Mouse (Mus musculus) heart, postnatal 0 days (tissue): ENCODE results near the gene Atp5g3. TPM values are rescaled to one million over a fixed set of nuclear protein-coding genes. Genes with fewer than 3 reads are reported as not detected.

Experiments used
- ATAC-seq: fragments of 200-750 bp; cut with Nextera tagmentation; 2 replicates; pipeline ENCODE4 v1.8.0; 2017; ENCODE audit warnings: low read depth, moderate number of reproducible peaks, moderate library complexity; ENCODE audit not compliant: insufficient read depth
- DNase-seq: peaks from one replicate; pipeline ENCODE4 v3.0.0-alpha.2; 2016; ENCODE audit warnings: low spot score
- H3K27ac ChIP-seq: fragments of 300-500 bp; sonication (generic); 2 replicates; pipeline ENCODE4 v1.5.1; 2014; ENCODE audit warnings: low read depth, mild to moderate bottlenecking
- H3K27me3 ChIP-seq: fragments of 300-500 bp; sonication (generic); 2 replicates; pipeline ENCODE4 v1.6.1; 2014; ENCODE audit warnings: low read length, mixed read lengths; ENCODE audit not compliant: control insufficient read depth, insufficient read depth
- H3K36me3 ChIP-seq: fragments of 300-500 bp; sonication (generic); replicated peaks from 2 replicates; pipeline ENCODE4 v1.6.1; 2014; ENCODE audit warnings: low read length, mixed read lengths; ENCODE audit not compliant: control insufficient read depth, insufficient read depth
- H3K4me1 ChIP-seq: fragments of 300-500 bp; sonication (generic); 2 replicates; pipeline ENCODE4 v1.6.1; 2014; ENCODE audit warnings: antibody characterized with exemption; ENCODE audit not compliant: control insufficient read depth, insufficient read depth
- H3K4me2 ChIP-seq: fragments of 300-500 bp; sonication (generic); 2 replicates; pipeline ENCODE4 v1.6.1; 2014; ENCODE audit warnings: low read depth, mild to moderate bottlenecking, low read length, moderate library complexity
- H3K4me3 ChIP-seq: fragments of 300-500 bp; sonication (generic); 2 replicates; pipeline ENCODE4 v1.5.1; 2014; ENCODE audit warnings: low read depth, low read length
- H3K9ac ChIP-seq: fragments of 300-500 bp; sonication (generic); replicated peaks from 2 replicates; pipeline ENCODE4 v1.6.1; 2014; ENCODE audit warnings: low read depth, low read length, mixed read lengths
- H3K9me3 ChIP-seq: fragments of 300-500 bp; sonication (generic); replicated peaks from 2 replicates; pipeline ENCODE4 v1.6.1; 2016; ENCODE audit warnings: low read length; ENCODE audit not compliant: control insufficient read depth
- CTCF ChIP-seq: IDR thresholded peaks from 2 replicates; pipeline ENCODE4 v1.5.1; 2016; ENCODE audit warnings: antibody characterized with exemption, control low read depth, low read depth
- EP300 ChIP-seq: IDR thresholded peaks from 2 replicates; pipeline ENCODE4 v1.6.1; 2016; ENCODE audit warnings: antibody characterized with exemption, low read depth
- WGBS: fragments of 180-500 bp; shearing (Covaris S2); extraction: QIAGEN DNeasy Blood & Tissue Kit; methylation state at CpG from one replicate; pipeline ENCODE4 v1.1.7; 2014; 5-methylcytosine and 5-hydroxymethylcytosine counted together
- polyA plus RNA-seq: library from polyadenylated mRNA; unstranded; fragments of >200 nt; fragmentation: Nextera tagmentation; extraction: Ambion mirVana; gene quantifications from 2 replicates; pipeline ENCODE4 v1.2.1, GENCODE M21; 2015
- total RNA-seq: library from RNA; depleted of rRNA; stranded (reverse); fragments of >200 nt; gene quantifications from 2 replicates; pipeline ENCODE4 v1.2.3, GENCODE M21; 2014; ENCODE audit warnings: low replicate concordance; rRNA removed

Gene Atp5g3
- total RNA-seq (1,707 and 1,861 TPM in 2 replicates), polyA plus RNA-seq (6,428 and 6,542 TPM in 2 replicates)

GRCm38 (mm10) chr2:73911175-73911700 lies at the start of gene Atp5g3:
Atp5g3 (minus strand) TSS chr2:73911326.
- Histone ChIP-seq H3K36me3 (peaks cover 28% of the 10 kb centered on the region), H3K9ac (peak within 1 kb of the TSS; percentile 100), H3K9me3 (no peaks in the 10 kb centered on the region), H3K4me2 (peak within 1 kb of the TSS; percentile 67), H3K27ac (peak within 1 kb of the TSS; percentile 100), H3K4me1 (no peaks in the 10 kb centered on the region; the same call in 1 of the 2 replicates), H3K27me3 (no peaks in the 10 kb centered on the region), H3K4me3 (peak within 1 kb of the TSS; percentile 97)
- WGBS, result under 1% methylated on average over 38 of the region's 38 CpGs
- ATAC-seq, result peak; percentile 92
- TF ChIP-seq CTCF, result no peak
- TF ChIP-seq EP300, result peak; percentile 74
- peak; percentile 95 for DNase-seq

GRCm38 (mm10) chr2:73958342-73958741 lies 47.2 kb upstream of the Atp5g3 start:
- DNase-seq, result no peak

GRCm38 (mm10) chr2:73953612-73954011 lies 42.5 kb upstream of the Atp5g3 start:
- Histone ChIP-seq H3K9ac (no peak overlapping the region), H3K36me3 (no peaks in the 10 kb centered on the region), H3K4me1 (no peaks in the 10 kb centered on the region), H3K27me3 (no peaks in the 10 kb centered on the region), H3K9me3 (no peaks in the 10 kb centered on the region), H3K4me2 (no peak overlapping the region), H3K4me3 (no peak overlapping the region), H3K27ac (no peak overlapping the region)
- WGBS, result 90% methylated on average over 1 of the region's 1 CpGs
- ATAC-seq (no peak), DNase-seq (no peak)
- TF ChIP-seq CTCF (no peak), EP300 (no peak)

More at GRCm38 (mm10) chr2:73958342-73958741, 47.2 kb upstream of the Atp5g3 start:
- H3K27me3 ChIP-seq, result no peaks in the 10 kb centered on the region
- ATAC-seq, result no peak
- no peaks in the 10 kb centered on the region for H3K36me3 ChIP-seq
- H3K27ac ChIP-seq, result no peak overlapping the region
- no peaks in the 10 kb centered on the region for H3K9me3 ChIP-seq
- TF ChIP-seq EP300 (no peak), CTCF (no peak)
- no peak overlapping the region for H3K9ac ChIP-seq
- WGBS, result 87% methylated on average over 6 of the region's 6 CpGs
- H3K4me2 ChIP-seq, result no peak overlapping the region
- H3K4me1 ChIP-seq, result no peaks in the 10 kb centered on the region
- H3K4me3 ChIP-seq, result no peak overlapping the region

GRCm38 (mm10) chr2:73952597-73953219 lies 41.6 kb upstream of the Atp5g3 start:
- Histone ChIP-seq H3K4me3 (no peak overlapping the region), H3K9me3 (no peaks in the 10 kb centered on the region), H3K9ac (no peak overlapping the region), H3K4me1 (no peaks in the 10 kb centered on the region), H3K27ac (no peak overlapping the region), H3K36me3 (no peaks in the 10 kb centered on the region), H3K4me2 (no peak overlapping the region), H3K27me3 (no peaks in the 10 kb centered on the region)
- no peak for TF ChIP-seq CTCF
- no peak for TF ChIP-seq EP300
- ATAC-seq (no peak), DNase-seq (no peak)
- WGBS, result 68% methylated on average over 8 of the region's 8 CpGs

- H3K27ac ChIP-seq, result no peak overlapping the region
- no peak for ATAC-seq
- WGBS, result 74% methylated on average over 2 of the region's 2 CpGs
These were observed 36.2 kb upstream of the Atp5g3 start for GRCm38 (mm10) chr2:73947360-73947759.

More at GRCm38 (mm10) chr2:73947360-73947759, 36.2 kb upstream of the Atp5g3 start:
- Histone ChIP-seq H3K9ac (no peak overlapping the region), H3K4me3 (no peak overlapping the region), H3K27me3 (no peaks in the 10 kb centered on the region), H3K36me3 (no peaks in the 10 kb centered on the region), H3K4me2 (no peak overlapping the region), H3K4me1 (no peaks in the 10 kb centered on the region), H3K9me3 (no peaks in the 10 kb centered on the region)
- no peak for DNase-seq
- no peak for TF ChIP-seq CTCF
- TF ChIP-seq EP300, result no peak
